Mouse (Mus musculus) intestine, embryonic 16.5 days (tissue): ENCODE data around the gene Crhbp. TPM values are rescaled to one million over a fixed set of nuclear protein-coding genes. Genes with fewer than 3 reads are reported as not detected.
A peak's percentile ranks its signal among the peaks of the same experiment; 100 is the strongest.

Source experiments
- ATAC-seq: fragments of 200-750 bp; cut with Nextera tagmentation; 2 replicates; pipeline ENCODE4 v1.8.0; 2017; ENCODE audit warnings: moderate TSS enrichment, moderate library complexity
- H3K27ac ChIP-seq: fragments of 300-500 bp; sonication (generic); 2 replicates; pipeline ENCODE4 v1.5.1; 2014; ENCODE audit warnings: mild to moderate bottlenecking, low read length
- H3K27me3 ChIP-seq: fragments of 300-500 bp; sonication (generic); replicated peaks from 2 replicates; pipeline ENCODE4 v1.6.1; 2014; ENCODE audit warnings: low read length, control low read depth, mixed read lengths; ENCODE audit not compliant: control insufficient read depth, insufficient read depth
- H3K36me3 ChIP-seq: fragments of 300-500 bp; sonication (generic); 2 replicates; pipeline ENCODE4 v1.6.1; 2014; ENCODE audit warnings: low read length, control low read depth; ENCODE audit not compliant: control insufficient read depth, insufficient read depth
- H3K4me1 ChIP-seq: fragments of 300-500 bp; sonication (generic); 2 replicates; pipeline ENCODE4 v1.6.1; 2014; ENCODE audit warnings: low read length, control low read depth, mixed read lengths; ENCODE audit not compliant: control insufficient read depth, insufficient read depth
- H3K4me2 ChIP-seq: fragments of 300-500 bp; sonication (generic); 2 replicates; pipeline ENCODE4 v1.6.1; 2014; ENCODE audit warnings: low read depth, low read length, control low read depth
- H3K4me3 ChIP-seq: fragments of 300-500 bp; sonication (generic); 2 replicates; pipeline ENCODE4 v1.5.1; 2014; ENCODE audit warnings: mild to moderate bottlenecking, low read length
- H3K9ac ChIP-seq: fragments of 300-500 bp; sonication (generic); 2 replicates; pipeline ENCODE4 v1.6.1; 2014; ENCODE audit warnings: low read depth, low read length
- H3K9me3 ChIP-seq: fragments of 300-500 bp; sonication (generic); 2 replicates; pipeline ENCODE4 v1.6.1; 2016; ENCODE audit warnings: low read length, control low read depth; ENCODE audit not compliant: control insufficient read depth
- WGBS: fragments of 180-500 bp; shearing (Covaris S2); extraction: QIAGEN DNeasy Blood & Tissue Kit; methylation state at CpG from one replicate; pipeline ENCODE4 v1.1.7; 2014; 5-methylcytosine and 5-hydroxymethylcytosine counted together
- polyA plus RNA-seq: library from polyadenylated mRNA; unstranded; fragments of >200 nt; fragmentation: Nextera tagmentation; extraction: Ambion mirVana; gene quantifications from 2 replicates; pipeline ENCODE4 v1.2.1, GENCODE M21; 2015

The Crhbp gene
- 0.20 and 0.22 TPM in 2 replicates for polyA plus RNA-seq

DNA sequence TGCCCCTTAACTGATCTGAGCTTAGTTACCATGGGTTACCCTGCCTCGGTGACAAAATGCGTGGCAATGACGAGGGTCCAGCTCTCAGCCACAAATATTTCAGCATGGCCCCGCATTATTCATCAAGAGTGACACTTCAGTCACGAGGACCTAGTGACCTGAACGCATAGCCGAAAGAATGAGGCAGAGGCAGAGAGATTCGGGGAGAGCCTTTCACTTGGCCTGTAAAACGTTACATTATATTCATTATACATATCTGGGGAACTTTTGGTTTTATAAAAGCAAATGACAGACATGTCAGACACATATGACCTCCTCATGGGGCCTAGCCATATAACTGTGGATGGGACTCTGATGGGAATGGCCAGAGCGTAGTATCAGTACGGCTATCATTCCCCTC is at the start of gene Crhbp:
Gene Crhbp, minus strand, starts transcription at position 101 of the 400 bp plus-strand sequence.
- H3K36me3 ChIP-seq, result no peaks in the 10 kb centered on the region
- H3K9me3 ChIP-seq, result no peaks in the 10 kb centered on the region
- no peak for ATAC-seq
- H3K27me3 ChIP-seq, result peaks cover 19% of the 10 kb centered on the region; the same call in 1 of the 2 replicates
- peaks cover 10% of the 10 kb centered on the region for H3K4me1 ChIP-seq
- H3K27ac ChIP-seq, result no peak within 1 kb of the TSS
- H3K9ac ChIP-seq, result peak within 1 kb of the TSS; percentile 60
- H3K4me2 ChIP-seq, result peak within 1 kb of the TSS; percentile 92
- peak within 1 kb of the TSS; percentile 49 for H3K4me3 ChIP-seq
- WGBS, result 66% methylated on average over 11 of the region's 11 CpGs

DNA sequence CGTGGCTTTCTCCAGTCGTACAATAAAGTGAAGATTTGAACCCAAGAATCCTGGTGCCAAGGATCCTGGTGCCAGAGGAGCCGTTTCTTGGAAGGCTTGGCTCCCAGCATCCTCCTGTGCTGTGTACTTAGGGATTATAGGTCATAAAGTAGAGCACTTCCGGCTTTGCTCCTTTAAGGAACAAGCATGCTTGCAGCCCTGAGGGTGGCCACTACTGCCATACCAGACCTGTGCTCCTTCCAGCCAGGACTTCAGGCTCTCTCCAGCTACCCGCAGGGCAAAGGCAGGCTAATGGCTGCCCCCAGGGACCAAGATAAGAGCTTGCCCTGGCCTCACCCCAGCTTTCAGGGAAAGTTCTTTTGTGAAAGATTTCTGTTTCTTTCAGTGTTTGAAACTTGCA is 48.6 kb upstream of the Crhbp start:
- Histone ChIP-seq H3K36me3 (no peaks in the 10 kb centered on the region), H3K27ac (no peak overlapping the region), H3K27me3 (no peaks in the 10 kb centered on the region), H3K4me1 (peaks cover 13% of the 10 kb centered on the region), H3K9me3 (no peaks in the 10 kb centered on the region), H3K4me3 (no peak overlapping the region), H3K4me2 (no peak overlapping the region), H3K9ac (no peak overlapping the region)
- peak; percentile 68 for ATAC-seq
- 42% methylated on average over 5 of the region's 5 CpGs for WGBS

DNA sequence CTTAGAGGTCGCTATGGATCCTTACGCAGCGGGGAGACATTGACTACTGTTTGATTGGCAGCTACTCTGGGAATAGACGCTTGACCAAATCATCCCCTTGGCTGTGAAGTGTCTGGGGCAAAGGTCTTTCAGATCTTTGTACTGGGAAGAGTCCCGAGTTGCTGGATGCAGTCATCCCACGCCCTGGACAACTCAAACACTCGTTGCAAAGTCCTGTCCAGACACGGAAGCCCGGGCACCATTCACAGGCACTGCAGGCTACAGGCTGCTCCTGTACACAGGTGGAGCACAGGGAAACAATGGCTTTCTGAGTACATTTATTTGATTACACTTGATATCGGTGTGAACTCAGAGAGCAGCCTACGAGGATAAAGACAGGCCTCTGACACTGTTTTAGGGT is 46.6 kb upstream of the Crhbp start:
- peak overlapping the region; percentile 9; the same call in 1 of the 2 replicates for H3K27ac ChIP-seq
- ATAC-seq, result peak; percentile 74

DNA sequence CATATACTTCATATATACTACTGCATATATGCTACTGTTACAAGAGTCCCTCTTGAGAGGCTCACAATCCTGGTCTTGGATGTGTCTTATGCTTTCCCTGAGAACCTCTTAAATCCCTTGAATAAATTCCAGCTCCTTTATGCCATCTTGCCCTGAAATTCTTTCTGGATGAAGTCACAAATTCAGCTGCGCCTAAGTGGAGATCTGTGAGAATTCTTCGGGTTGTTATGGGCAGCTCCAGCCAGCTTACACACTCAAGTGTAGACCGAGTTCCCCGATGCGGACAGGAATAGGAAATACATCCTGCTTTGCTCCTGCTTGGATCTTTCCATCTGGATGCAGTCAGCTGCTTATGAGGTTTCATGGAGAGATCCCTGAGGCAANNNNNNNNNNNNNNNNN is 39.9 kb upstream of the Crhbp start:
- Histone ChIP-seq H3K4me1 (peaks cover 6% of the 10 kb centered on the region; the same call in 1 of the 2 replicates), H3K9ac (no peak overlapping the region), H3K9me3 (no peaks in the 10 kb centered on the region), H3K4me3 (no peak overlapping the region), H3K27ac (no peak overlapping the region), H3K27me3 (no peaks in the 10 kb centered on the region), H3K36me3 (no peaks in the 10 kb centered on the region), H3K4me2 (no peak overlapping the region)
- no peak for ATAC-seq
- 28% methylated on average over 5 of the region's 5 CpGs for WGBS

More for the DNA sequence above, 46.6 kb upstream of the Crhbp start:
- WGBS, result 57% methylated on average over 11 of the region's 11 CpGs
- Histone ChIP-seq H3K4me2 (no peak overlapping the region), H3K9ac (no peak overlapping the region), H3K9me3 (no peaks in the 10 kb centered on the region), H3K4me1 (peaks cover 17% of the 10 kb centered on the region), H3K27me3 (no peaks in the 10 kb centered on the region), H3K4me3 (no peak overlapping the region), H3K36me3 (no peaks in the 10 kb centered on the region)

DNA sequence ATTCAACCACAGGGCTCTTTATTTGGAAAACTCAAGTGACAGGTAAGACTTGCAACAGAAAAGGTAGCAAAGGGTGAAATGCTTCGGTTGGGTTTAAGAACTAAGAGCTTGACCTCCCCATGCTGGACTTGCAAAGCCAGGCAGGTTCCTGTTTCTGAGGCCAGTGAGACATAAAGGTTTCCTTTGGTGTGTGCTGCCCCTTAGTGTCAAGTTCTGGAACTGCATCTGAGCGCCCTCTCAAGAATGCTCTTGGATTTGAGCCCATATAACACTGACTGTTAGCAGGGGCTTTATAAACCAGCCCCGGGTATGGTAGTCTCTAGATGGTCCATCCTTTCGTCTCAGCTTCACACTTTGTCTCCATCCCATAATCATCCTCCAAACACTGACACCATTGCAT is 36.7 kb upstream of the Crhbp start:
- no peak overlapping the region for H3K27ac ChIP-seq
- no peak overlapping the region for H3K4me2 ChIP-seq
- no peaks in the 10 kb centered on the region for H3K27me3 ChIP-seq
- peaks cover 3% of the 10 kb centered on the region; the same call in 1 of the 2 replicates for H3K4me1 ChIP-seq
- peak; percentile 63; the same call in 1 of the 2 replicates for ATAC-seq
- H3K36me3 ChIP-seq, result no peaks in the 10 kb centered on the region
- no peaks in the 10 kb centered on the region for H3K9me3 ChIP-seq
- H3K4me3 ChIP-seq, result no peak overlapping the region
- 8% methylated on average over 4 of the region's 4 CpGs for WGBS
- H3K9ac ChIP-seq, result no peak overlapping the region

DNA sequence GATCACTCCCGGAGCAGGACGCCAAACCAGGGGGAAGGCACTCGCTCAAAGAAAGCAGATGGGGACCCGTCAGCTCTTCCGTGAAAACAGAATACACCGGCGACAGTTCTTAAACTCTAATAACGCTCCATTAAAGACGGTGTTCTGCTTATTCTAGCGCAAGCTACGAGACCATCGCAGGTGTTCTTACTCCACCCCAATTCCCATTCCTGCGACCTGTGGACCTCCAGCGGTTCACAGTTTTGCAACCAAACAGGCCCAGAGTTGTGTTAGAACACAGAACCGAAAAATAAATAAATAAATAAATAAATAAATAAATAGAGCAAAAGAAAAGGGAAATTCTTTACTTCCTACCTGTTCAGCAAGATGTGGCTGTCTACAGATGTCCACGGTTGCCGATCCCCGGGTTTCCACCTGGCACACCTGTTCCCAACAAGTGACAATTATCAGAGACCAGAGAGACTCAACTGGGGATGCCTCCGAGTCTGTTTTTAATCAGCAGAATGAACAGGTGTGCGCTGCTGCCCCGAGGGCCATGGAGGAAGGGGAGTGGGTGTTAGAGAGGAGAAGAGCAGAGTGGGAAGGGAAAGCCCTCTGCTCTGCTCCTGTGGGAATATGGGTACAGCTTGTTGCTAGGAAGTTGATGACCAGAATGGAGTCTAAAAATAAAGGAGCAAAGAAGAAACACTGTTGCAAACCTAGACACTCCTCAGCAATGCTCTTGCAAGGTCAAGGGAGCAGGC is 34.1 kb upstream of the Crhbp start, which contains the start of gene S100z:
Gene S100z, minus strand, starts transcription at position 51 of the 743 bp plus-strand sequence.
- Histone ChIP-seq H3K4me3 (no peak within 1 kb of the TSS), H3K4me1 (no peaks in the 10 kb centered on the region), H3K36me3 (no peaks in the 10 kb centered on the region), H3K9me3 (no peaks in the 10 kb centered on the region), H3K9ac (no peak within 1 kb of the TSS), H3K27ac (no peak within 1 kb of the TSS), H3K4me2 (no peak within 1 kb of the TSS), H3K27me3 (no peaks in the 10 kb centered on the region)
- ATAC-seq, result no peak
- WGBS, result 91% methylated on average over 21 of the region's 21 CpGs

DNA sequence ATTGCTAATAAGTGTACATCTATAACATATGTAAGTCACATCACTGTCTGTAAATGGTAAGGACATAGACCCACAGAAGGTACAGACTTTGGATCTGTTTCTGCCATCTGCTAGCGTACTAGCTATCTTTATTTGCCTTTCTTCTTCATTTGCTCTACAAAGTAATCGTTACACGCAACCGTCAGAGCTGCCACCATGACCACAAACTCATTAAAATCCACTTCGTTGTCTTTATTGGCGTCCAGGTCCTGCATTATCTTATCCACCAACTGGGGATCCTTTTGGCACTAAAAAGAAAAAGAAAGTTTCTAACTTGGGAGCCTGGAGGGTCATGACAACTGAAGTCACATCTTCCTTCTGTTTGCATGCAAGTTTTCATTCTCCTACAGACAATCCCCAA is 32.4 kb upstream of the Crhbp start:
- 66% methylated on average over 6 of the region's 6 CpGs for WGBS
- ATAC-seq, result no peak
- Histone ChIP-seq H3K36me3 (no peaks in the 10 kb centered on the region), H3K4me1 (no peaks in the 10 kb centered on the region), H3K9me3 (no peaks in the 10 kb centered on the region), H3K9ac (no peak overlapping the region), H3K27me3 (no peaks in the 10 kb centered on the region), H3K4me3 (no peak overlapping the region), H3K4me2 (no peak overlapping the region), H3K27ac (no peak overlapping the region)

DNA sequence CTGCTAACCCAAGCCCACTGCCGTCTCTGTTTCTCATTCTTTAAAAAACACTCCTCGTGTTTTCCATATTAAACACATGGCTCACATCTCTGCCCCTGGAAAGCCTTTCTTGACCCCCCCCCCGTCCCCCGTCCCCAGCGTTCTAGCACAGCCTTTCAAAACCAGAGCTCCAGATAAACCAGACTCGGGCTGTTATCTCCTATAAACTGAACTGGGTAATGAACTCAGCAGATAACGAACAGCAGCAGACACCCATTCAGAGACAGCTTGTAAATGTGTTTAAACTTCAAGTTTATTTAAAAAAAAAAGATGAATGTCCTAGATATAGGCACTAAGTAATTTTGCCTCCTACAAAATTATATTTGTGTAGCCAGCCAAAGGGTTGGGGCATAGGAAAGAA is 30.4 kb upstream of the Crhbp start:
- ATAC-seq, result no peak
- no peak overlapping the region for H3K9ac ChIP-seq
- H3K36me3 ChIP-seq, result no peaks in the 10 kb centered on the region
- H3K4me3 ChIP-seq, result no peak overlapping the region
- H3K9me3 ChIP-seq, result no peaks in the 10 kb centered on the region
- WGBS, result 31% methylated on average over 7 of the region's 7 CpGs
- no peaks in the 10 kb centered on the region for H3K27me3 ChIP-seq
- H3K4me1 ChIP-seq, result no peaks in the 10 kb centered on the region
- H3K4me2 ChIP-seq, result no peak overlapping the region
- no peak overlapping the region for H3K27ac ChIP-seq

DNA sequence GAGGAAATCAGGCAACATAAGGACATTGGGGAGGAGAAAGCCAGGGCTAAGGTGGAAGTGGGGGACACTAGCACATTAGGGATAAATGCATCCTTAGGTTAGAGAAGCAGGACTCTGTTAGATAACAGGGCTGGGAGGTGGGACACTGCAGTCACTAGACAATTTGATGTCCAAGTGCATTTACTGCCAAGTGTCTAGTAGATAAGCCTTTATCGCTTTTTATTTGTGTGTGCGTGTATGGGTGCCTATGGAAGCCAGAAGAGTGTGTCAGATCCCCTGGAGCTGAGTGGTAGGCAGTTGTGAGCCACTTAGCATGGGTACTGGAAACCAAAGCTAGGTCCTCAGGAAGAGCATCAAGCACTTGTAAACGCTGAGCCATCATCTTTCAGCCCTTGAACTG is 29.6 kb upstream of the Crhbp start:
- 82% methylated on average over 3 of the region's 3 CpGs for WGBS
- no peak for ATAC-seq
- H3K27me3 ChIP-seq, result no peaks in the 10 kb centered on the region
- no peaks in the 10 kb centered on the region for H3K4me1 ChIP-seq
- no peaks in the 10 kb centered on the region for H3K36me3 ChIP-seq
- no peak overlapping the region for H3K9ac ChIP-seq
- no peak overlapping the region for H3K4me3 ChIP-seq
- H3K4me2 ChIP-seq, result no peak overlapping the region
- H3K9me3 ChIP-seq, result no peaks in the 10 kb centered on the region
- no peak overlapping the region for H3K27ac ChIP-seq
